Mouse (Mus musculus) intestine, embryonic 16.5 days (tissue): Measurements from ENCODE around the gene Zfp493. TPM values are rescaled to one million over a fixed set of nuclear protein-coding genes. Genes with fewer than 3 reads are reported as not detected.
"Not testable (repeated sequence)": the region's sequence is repeated elsewhere in the genome, so short reads cannot be mapped to it uniquely, and the experiment has no call there.

Experiments
- ATAC-seq: fragments of 200-750 bp; cut with Nextera tagmentation; 2 replicates; pipeline ENCODE4 v1.8.0; 2017; ENCODE audit warnings: moderate TSS enrichment, moderate library complexity
- H3K27ac ChIP-seq: fragments of 300-500 bp; sonication (generic); 2 replicates; pipeline ENCODE4 v1.5.1; 2014; ENCODE audit warnings: mild to moderate bottlenecking, low read length
- H3K27me3 ChIP-seq: fragments of 300-500 bp; sonication (generic); replicated peaks from 2 replicates; pipeline ENCODE4 v1.6.1; 2014; ENCODE audit warnings: low read length, control low read depth, mixed read lengths; ENCODE audit not compliant: control insufficient read depth, insufficient read depth
- H3K36me3 ChIP-seq: fragments of 300-500 bp; sonication (generic); 2 replicates; pipeline ENCODE4 v1.6.1; 2014; ENCODE audit warnings: low read length, control low read depth; ENCODE audit not compliant: control insufficient read depth, insufficient read depth
- H3K4me1 ChIP-seq: fragments of 300-500 bp; sonication (generic); 2 replicates; pipeline ENCODE4 v1.6.1; 2014; ENCODE audit warnings: low read length, control low read depth, mixed read lengths; ENCODE audit not compliant: control insufficient read depth, insufficient read depth
- H3K4me2 ChIP-seq: fragments of 300-500 bp; sonication (generic); 2 replicates; pipeline ENCODE4 v1.6.1; 2014; ENCODE audit warnings: low read depth, low read length, control low read depth
- H3K4me3 ChIP-seq: fragments of 300-500 bp; sonication (generic); 2 replicates; pipeline ENCODE4 v1.5.1; 2014; ENCODE audit warnings: mild to moderate bottlenecking, low read length
- H3K9ac ChIP-seq: fragments of 300-500 bp; sonication (generic); 2 replicates; pipeline ENCODE4 v1.6.1; 2014; ENCODE audit warnings: low read depth, low read length
- H3K9me3 ChIP-seq: fragments of 300-500 bp; sonication (generic); 2 replicates; pipeline ENCODE4 v1.6.1; 2016; ENCODE audit warnings: low read length, control low read depth; ENCODE audit not compliant: control insufficient read depth
- polyA plus RNA-seq: library from polyadenylated mRNA; unstranded; fragments of >200 nt; fragmentation: Nextera tagmentation; extraction: Ambion mirVana; gene quantifications from 2 replicates; pipeline ENCODE4 v1.2.1, GENCODE M21; 2015

The Zfp493 gene
- polyA plus RNA-seq, 1 experiment from 2014 or later: 2.6 TPM

DNA sequence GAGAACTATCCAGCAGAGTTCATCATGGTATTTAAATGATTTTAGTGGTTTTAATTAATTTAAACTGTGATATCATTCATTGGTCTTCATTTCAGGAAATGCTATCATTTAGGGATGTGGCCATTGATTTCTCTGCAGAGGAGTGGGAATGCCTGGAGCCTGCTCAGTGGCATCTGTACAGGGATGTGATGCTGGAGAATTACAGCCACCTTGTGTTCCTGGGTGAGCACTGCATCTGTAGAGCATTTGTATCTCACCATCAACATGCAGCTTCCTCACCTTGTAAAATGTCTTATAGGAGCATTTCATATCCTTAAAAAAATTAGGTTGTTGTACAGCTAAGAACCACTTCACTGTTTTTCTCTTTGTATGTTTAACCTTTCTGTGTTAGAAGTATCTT lies 53.6 kb downstream of the Zfp493 start:
- not testable (repeated sequence) for H3K27ac ChIP-seq, H3K9ac ChIP-seq, ATAC-seq, H3K4me3 ChIP-seq, H3K27me3 ChIP-seq, H3K4me2 ChIP-seq, H3K4me1 ChIP-seq, H3K36me3 ChIP-seq, H3K9me3 ChIP-seq

Other genes starting within 250 kb of the Zfp493 start
- gene Zfp748, start 225.9 kb upstream of the Zfp493 start, polyA plus RNA-seq: 9.2 and 9.7 TPM in 2 replicates
- 3.1 and 3.3 TPM in 2 replicates for gene Zfp729b, start 170.0 kb upstream of the Zfp493 start, polyA plus RNA-seq
- not detected in 2 replicates for gene Gm49345, start 141.9 kb upstream of the Zfp493 start, polyA plus RNA-seq
- gene Zfp729a, start 141.9 kb upstream of the Zfp493 start, polyA plus RNA-seq: 1.8 and 3.0 TPM in 2 replicates
- gene Zfp738, start 92.6 kb upstream of the Zfp493 start, polyA plus RNA-seq: 7.4 and 9.2 TPM in 2 replicates
- 4.5 and 5.3 TPM in 2 replicates for gene Zfp65, start 50.5 kb upstream of the Zfp493 start, polyA plus RNA-seq
- 3.1 TPM in 2 replicates for gene Zfp85, start 24.5 kb upstream of the Zfp493 start, polyA plus RNA-seq
- gene Zfp273, start 34.0 kb downstream of the Zfp493 start, polyA plus RNA-seq: 4.8 and 5.7 TPM in 2 replicates
- gene Gm10037, start 51.4 kb downstream of the Zfp493 start, polyA plus RNA-seq: 1.5 and 1.7 TPM in 2 replicates
- gene BC048507, start 83.6 kb downstream of the Zfp493 start, polyA plus RNA-seq: not detected in 2 replicates